Mouse (Mus musculus) c-Kit-negative CD71-positive TER-119-positive erythroid progenitor cells, embryonic 14.5 days (primary cell): ENCODE results near the gene Egln1.

Experiments used
- DNase-seq: peaks from one replicate; pipeline ENCODE4 v3.0.0-alpha.2; 2013; ENCODE audit warnings: low read depth, low spot score

Egln1 gene

GRCm38 (mm10) chr8:124860188-124860587 lies 88.9 kb downstream of the Egln1 start:
- DNase-seq = no peak

- DNase-seq = no peak
Measured at GRCm38 (mm10) chr8:124859466-124859865, 89.7 kb downstream of the Egln1 start.
